ENCODE assay signal across 9 mouse cellular contexts in genomic region chr19:53461025-53462015, GRCm38 (mm10).
DNase-seq lines count a peak whose midpoint lies in the region; ATAC-seq and TF ChIP-seq lines count a peak whose summit lies in the region.
"Had no signal": no experiment of that assay in that cellular context is flagged by ENCODE, and none has a peak within 500 bp of the region (broad histone marks: within the 10 kb centered on the region; RNA-seq: fewer than 3 reads in every experiment).

No protein-coding gene starts in this region.

- in situ Hi-C loops in Patski (cut with MboI; ENCODE audit: low pct_unique_long_range_greater_than_20kb): no loop called here

- H3K9ac ChIP-seq in hindbrain, embryonic 12.5 days: no peak overlapping the region
- no peak overlapping the region for H3K9ac ChIP-seq in hindbrain, embryonic 14.5 days

- no peak for TF ChIP-seq CTCF in Patski (IDR thresholded peaks at IDR 0.05)

- peaks cover 30% of the 10 kb centered on the region for H3K27me3 ChIP-seq in hindbrain, embryonic 12.5 days
- 0 out of 2 replicates have a peak, but pooled peaks cover 8% of the 10 kb centered on the region for H3K27me3 ChIP-seq in hindbrain, embryonic 14.5 days (ENCODE audit: control insufficient read depth, insufficient read depth, low read length)
- no peaks in the 10 kb centered on the region for H3K27me3 ChIP-seq in Patski

- CTCF ChIA-PET in Patski (lab: Charles Lee): interaction anchor here (1.1 to 1.2 kb wide), 2 partner anchors 10 to 57 kb away, joined by 3 to 4 read pairs; no protein-coding TSS in a partner anchor

- H3K4me1 ChIP-seq in hindbrain, embryonic 12.5 days: peaks cover 25% of the 10 kb centered on the region
- H3K4me1 ChIP-seq in hindbrain, embryonic 14.5 days (replicated peaks; ENCODE audit: control insufficient read depth, insufficient read depth, low read length): peaks cover 8% of the 10 kb centered on the region

- POLR2A ChIA-PET in Patski (lab: Charles Lee): interaction anchor here (0.6 kb wide), 1 partner anchor 67 kb away, joined by 4 read pairs; no protein-coding TSS in a partner anchor

- DNase-seq in hindbrain, embryonic 14.5 days (ENCODE audit: low spot score): no peak
- DNase-seq in 416B (ENCODE audit: low read depth) (peak; percentile 86), Patski (ENCODE audit: low read depth, low spot score) (no peak)
- DNase-seq in right cerebral cortex, postnatal 14 days: no peak
- no peak for DNase-seq in adrenal gland, postnatal 10 days
- no peak for DNase-seq in layer of hippocampus, adult 9-11 months
- DNase-seq: adrenal gland, adult 2 months had no signal

- H3K27ac ChIP-seq in hindbrain, embryonic 12.5 days: no peak overlapping the region
- no peak overlapping the region for H3K27ac ChIP-seq in hindbrain, embryonic 14.5 days

- 66% methylated on average over 17 of the region's 17 CpGs for WGBS in hindbrain, embryonic 12.5 days
- WGBS in hindbrain, embryonic 14.5 days: 63% methylated on average over 17 of the region's 17 CpGs

- no peak overlapping the region for H3K4me3 ChIP-seq in hindbrain, embryonic 12.5 days
- no peak overlapping the region for H3K4me3 ChIP-seq in hindbrain, embryonic 14.5 days (replicated peaks; ENCODE audit: low read length)

- no peaks in the 10 kb centered on the region for H3K9me3 ChIP-seq in hindbrain, embryonic 12.5 days (replicated peaks)
- peaks cover 7% of the 10 kb centered on the region for H3K9me3 ChIP-seq in hindbrain, embryonic 14.5 days (ENCODE audit: control insufficient read depth, low read length)

- H3K36me3 ChIP-seq in hindbrain, embryonic 12.5 days: no peaks in the 10 kb centered on the region
- H3K36me3 ChIP-seq in hindbrain, embryonic 14.5 days (replicated peaks; ENCODE audit: control insufficient read depth, insufficient read depth): no peaks in the 10 kb centered on the region

- ATAC-seq in hindbrain, embryonic 12.5 days (ENCODE audit: low FRiP score): no peak
- no peak for ATAC-seq in hindbrain, embryonic 14.5 days (ENCODE audit: low FRiP score)
- peak; percentile 23 for ATAC-seq in Patski
- ATAC-seq in inflammation-experienced regulatory T-cells, adult 6 months: peak; percentile 14

- H3K4me2 ChIP-seq in hindbrain, embryonic 12.5 days (replicated peaks): peak overlapping the region; percentile 38; the same call in 1 of the 2 replicates
- H3K4me2 ChIP-seq in hindbrain, embryonic 14.5 days (replicated peaks): no peak overlapping the region

Comparison
In these comparisons a context has a peak if more than half of its experiments do, and no peak if none do; other contexts are left out.
1. ATAC-seq: peak in Patski (single experiment) and inflammation-experienced regulatory T-cells, adult 6 months (single experiment); none in hindbrain, embryonic 12.5 days (single experiment) and hindbrain, embryonic 14.5 days (single experiment).